Mouse (Mus musculus): Measurements from ENCODE around the gene Egln2.

- no peak for TF ChIP-seq HCFC1 (IDR thresholded peaks at IDR 0.05; ENCODE audit: low read depth, low read length)
- no peak for TF ChIP-seq CTCF (IDR thresholded peaks at IDR 0.05 in 2 of 3, conservative IDR thresholded peaks at IDR 0.05 in 1 of 3; ENCODE audit: control insufficient read depth in 1 of 3, insufficient read depth in 1 of 3, low read depth in 2 of 3, low read length in 3 of 3, poor library complexity in 1 of 3, severe bottlenecking in 1 of 3)
- TF ChIP-seq MAFK (IDR thresholded peaks at IDR 0.05; ENCODE audit: borderline replicate concordance, low read depth, low read length) = no peak
- no peak for TF ChIP-seq MAX (IDR thresholded peaks at IDR 0.05; ENCODE audit: low read length)
- TF ChIP-seq EP300 (IDR thresholded peaks at IDR 0.05; ENCODE audit: low read depth in 1 of 2, low read length in 2 of 2) = no peak
- TF ChIP-seq MAZ (IDR thresholded peaks at IDR 0.05; ENCODE audit: low read depth, low read length) = no peak
- no peak for TF ChIP-seq USF1 (IDR thresholded peaks at IDR 0.05; ENCODE audit: low read depth, low read length)
- TF ChIP-seq POLR2AphosphoS2 (IDR thresholded peaks at IDR 0.05; ENCODE audit: low read length) = no peak
- TF ChIP-seq ZNF384 (IDR thresholded peaks at IDR 0.05; ENCODE audit: low read depth, low read length) = no peak
- TF ChIP-seq KAT2A (conservative IDR thresholded peaks at IDR 0.05; ENCODE audit: low read depth, low read length) = no peak
- no peak for TF ChIP-seq MEF2A (IDR thresholded peaks at IDR 0.05; ENCODE audit: extremely low read depth, insufficient replicate concordance, low read depth, low read length, poor library complexity, severe bottlenecking)
- TF ChIP-seq POLR2A (IDR thresholded peaks at IDR 0.05; ENCODE audit: control insufficient read depth in 1 of 2, insufficient read depth in 1 of 2, low read depth in 1 of 2, low read length in 2 of 2, poor library complexity in 1 of 2) = no peak; a peak in 2 of 4 replicates
- TF ChIP-seq GATA1 (IDR thresholded peaks at IDR 0.05; ENCODE audit: low read depth, low read length) = no peak
Observed at GRCm38 (mm10) chr7:27179217-27179918, 12.8 kb upstream of the Egln2 start.
